Comparison of ENCODE assay signal across 34 mouse cellular contexts in the genomic region with DNA sequence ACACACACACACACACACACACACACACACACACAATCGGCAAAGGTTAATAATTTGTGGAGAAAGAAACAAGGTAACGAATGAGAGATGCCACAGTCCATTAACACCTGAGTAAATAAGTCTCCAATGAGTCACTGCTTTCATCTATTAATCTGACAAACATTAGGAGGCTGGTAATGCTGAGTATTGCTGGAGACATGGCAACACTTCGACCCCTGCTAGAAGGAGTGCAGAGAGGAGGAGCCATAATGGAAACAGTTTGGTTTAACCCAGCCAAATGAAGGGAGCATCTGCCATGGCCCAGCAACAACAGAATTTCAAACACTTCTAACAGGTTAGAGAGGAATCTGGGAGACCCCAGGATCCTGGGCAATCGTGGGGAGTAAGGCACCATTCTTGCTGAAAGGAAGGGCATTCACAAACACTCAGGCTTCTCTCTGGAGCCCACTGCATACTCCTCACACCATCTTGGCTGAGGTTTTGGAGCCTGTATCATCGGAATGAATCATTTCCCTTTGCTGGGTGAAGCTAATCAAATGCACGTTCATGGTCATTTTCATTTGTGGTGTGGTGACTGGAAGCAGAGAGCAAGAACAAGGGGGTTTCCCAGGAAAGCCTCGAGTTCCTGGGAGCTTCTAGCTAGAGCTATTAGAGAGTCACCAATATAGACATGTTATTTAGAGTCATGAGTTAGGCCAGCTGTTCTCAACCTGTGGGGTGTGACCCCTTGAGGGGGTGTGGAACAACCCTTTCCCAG. TPM values are rescaled to one million over a fixed set of nuclear protein-coding genes. Genes with fewer than 3 reads are reported as not detected.
A peak's percentile ranks its signal among the peaks of the same experiment; 100 is the strongest.
DNase-seq lines count a peak whose midpoint lies in the region; ATAC-seq and TF ChIP-seq lines count a peak whose summit lies in the region.
"Had no signal": no experiment of that assay in that cellular context is flagged by ENCODE, and none has a peak within 500 bp of the region (broad histone marks: within the 10 kb centered on the region; RNA-seq: fewer than 3 reads in every experiment).

No protein-coding gene starts in this region.

- no peaks in the 10 kb centered on the region for H3K4me1 ChIP-seq in heart, adult 2 months (ENCODE audit: control insufficient read depth, insufficient read depth, low read length)
- H3K4me1 ChIP-seq in kidney, postnatal 0 days (replicated peaks; ENCODE audit: insufficient read depth, low read length) = no peaks in the 10 kb centered on the region
- no peaks in the 10 kb centered on the region for H3K4me1 ChIP-seq in kidney, embryonic 14.5 days (ENCODE audit: control insufficient read depth, insufficient read depth, low read length)
- no peaks in the 10 kb centered on the region for H3K4me1 ChIP-seq in stomach, postnatal 0 days (replicated peaks; ENCODE audit: control insufficient read depth, insufficient read depth)
- H3K4me1 ChIP-seq: heart, embryonic 12.5 days; heart, embryonic 15.5 days; hindbrain, embryonic 10.5 days had no signal

- H3K4me3 ChIP-seq in heart, adult 2 months = no peak overlapping the region
- H3K4me3 ChIP-seq in kidney, postnatal 0 days (replicated peaks; ENCODE audit: low read depth, low read length) = no peak overlapping the region
- H3K4me3 ChIP-seq in kidney, embryonic 14.5 days (ENCODE audit: low read length) = no peak overlapping the region
- H3K4me3 ChIP-seq in stomach, postnatal 0 days (ENCODE audit: low read depth, low read length) = no peak overlapping the region
- H3K4me3 ChIP-seq: embryonic facial prominence, embryonic 10.5 days; embryonic facial prominence, embryonic 13.5 days; heart, embryonic 12.5 days; heart, embryonic 15.5 days; hindbrain, embryonic 10.5 days had no signal

- POLR2A ChIA-PET in Patski (lab: Charles Lee) = no interaction called here

- H3K79me2 ChIP-seq in heart, adult 2 months (replicated peaks; ENCODE audit: control insufficient read depth, insufficient read depth, low read length) = no peaks in the 10 kb centered on the region

- intact Hi-C loops in heart, adult 2 months (cut with DNase I) = no loop called here
- intact Hi-C loops in gastrocnemius, postnatal 36 days (cut with DNase I) = no loop called here

- DNase-seq in heart, adult 11 months = peak; percentile 54
- no peak for DNase-seq in heart, adult 2 months
- DNase-seq in kidney, postnatal 0 days (ENCODE audit: low spot score) = peak; percentile 35
- no peak for DNase-seq in Patski (ENCODE audit: low read depth, low spot score)
- DNase-seq in stomach, postnatal 0 days (ENCODE audit: low spot score) = no peak
- DNase-seq in gastrocnemius, postnatal 36 days = no peak
- DNase-seq in neural tube, embryonic 10.5 days (ENCODE audit: extremely low spot score, low spot score) = no peak
- DNase-seq: adrenal gland, adult 8-10 months; adrenal gland, postnatal 25 days; cerebellum, adult 11-12 months; cerebellum, adult 8-10 months; cerebellum, postnatal 10 days; cerebellum, postnatal 36 days; embryo, embryonic 11 days; forebrain, postnatal 0 days; gastrocnemius, postnatal 25 days; heart, postnatal 10 days; heart, postnatal 36 days had no signal

- TF ChIP-seq POLR2A in heart, adult 2 months (IDR thresholded peaks at IDR 0.05; ENCODE audit: insufficient read depth, low read depth, low read length) = no peak

- TF ChIP-seq EP300 in heart, adult 2 months (IDR thresholded peaks at IDR 0.05; ENCODE audit: insufficient read depth, low read depth, low read length) = no peak
- TF ChIP-seq EP300 in stomach, postnatal 0 days (optimal IDR thresholded peaks at IDR 0.05) = no peak

- 68% methylated on average over 7 of the region's 7 CpGs for WGBS in heart, adult 2 months
- 59% methylated on average over 7 of the region's 7 CpGs for whole genome bisulfite sequencing in kidney, postnatal 0 days
- WGBS in kidney, embryonic 14.5 days = 70% methylated on average over 7 of the region's 7 CpGs
- 58% methylated on average over 7 of the region's 7 CpGs for WGBS in stomach, postnatal 0 days

- TF ChIP-seq CTCF in heart, adult 2 months (IDR thresholded peaks at IDR 0.05) = no peak
- TF ChIP-seq CTCF in kidney, postnatal 0 days (IDR thresholded peaks at IDR 0.05; ENCODE audit: low read depth) = no peak
- no peak for TF ChIP-seq CTCF in Patski (IDR thresholded peaks at IDR 0.05)
- no peak for TF ChIP-seq CTCF in stomach, postnatal 0 days (IDR thresholded peaks at IDR 0.05; ENCODE audit: low read depth)

- peak; percentile 89 for ATAC-seq in kidney, postnatal 0 days (replicated peaks; ENCODE audit: low FRiP score, low read depth)
- ATAC-seq in kidney, embryonic 14.5 days (ENCODE audit: low FRiP score, low TSS enrichment) = no peak
- ATAC-seq in Patski = peak; percentile 39
- ATAC-seq in stomach, postnatal 0 days (ENCODE audit: low FRiP score, low TSS enrichment) = peak; percentile 79
- ATAC-seq: CD4-positive, CD25-positive, alpha-beta regulatory T cell, adult 4 months; forebrain, embryonic 14.5 days; forebrain, postnatal 0 days; hindbrain, postnatal 0 days; inflammation-experienced regulatory T-cells, adult 6 months; intestine, embryonic 16.5 days had no signal

- no peak overlapping the region for H3K9ac ChIP-seq in heart, adult 2 months (ENCODE audit: low read depth, low read length)
- no peak overlapping the region for H3K9ac ChIP-seq in kidney, postnatal 0 days (ENCODE audit: low read depth, low read length)
- H3K9ac ChIP-seq in kidney, embryonic 14.5 days (ENCODE audit: low read depth, low read length) = no peak overlapping the region
- H3K9ac ChIP-seq in stomach, postnatal 0 days (ENCODE audit: low read length) = no peak overlapping the region
- H3K9ac ChIP-seq: embryonic facial prominence, embryonic 13.5 days; forebrain, postnatal 0 days; heart, embryonic 12.5 days; heart, embryonic 15.5 days; hindbrain, embryonic 14.5 days had no signal

- no peaks in the 10 kb centered on the region for H3K36me3 ChIP-seq in heart, adult 2 months (ENCODE audit: control insufficient read depth, insufficient read depth, low read length)
- no peaks in the 10 kb centered on the region for H3K36me3 ChIP-seq in kidney, postnatal 0 days (ENCODE audit: insufficient read depth, low read length)
- H3K36me3 ChIP-seq in kidney, embryonic 14.5 days (ENCODE audit: control insufficient read depth, insufficient read depth, low read length) = no peaks in the 10 kb centered on the region
- no peaks in the 10 kb centered on the region for H3K36me3 ChIP-seq in stomach, postnatal 0 days (ENCODE audit: control insufficient read depth, insufficient read depth, low read length)
- H3K36me3 ChIP-seq: embryonic facial prominence, embryonic 10.5 days; embryonic facial prominence, embryonic 13.5 days; heart, embryonic 12.5 days; heart, embryonic 15.5 days; hindbrain, embryonic 10.5 days had no signal

- H3K4me2 ChIP-seq in kidney, postnatal 0 days (ENCODE audit: low read length) = no peak overlapping the region
- H3K4me2 ChIP-seq in kidney, embryonic 14.5 days (replicated peaks; ENCODE audit: low read depth, low read length) = no peak overlapping the region
- no peak overlapping the region for H3K4me2 ChIP-seq in stomach, postnatal 0 days (replicated peaks; ENCODE audit: low read depth)
- H3K4me2 ChIP-seq: embryonic facial prominence, embryonic 13.5 days; heart, embryonic 12.5 days; heart, embryonic 15.5 days; hindbrain, embryonic 14.5 days had no signal

- CTCF ChIA-PET in Patski (lab: Charles Lee) = no interaction called here

- in situ Hi-C loops in Patski (cut with MboI; ENCODE audit: low pct_unique_long_range_greater_than_20kb) = no loop called here

- no peaks in the 10 kb centered on the region for H3K9me3 ChIP-seq in kidney, postnatal 0 days (replicated peaks; ENCODE audit: low read length)
- H3K9me3 ChIP-seq in kidney, embryonic 14.5 days (ENCODE audit: control insufficient read depth, low read length) = no peaks in the 10 kb centered on the region
- H3K9me3 ChIP-seq in stomach, postnatal 0 days (ENCODE audit: control insufficient read depth, low read length) = no peaks in the 10 kb centered on the region
- H3K9me3 ChIP-seq: embryonic facial prominence, embryonic 10.5 days; embryonic facial prominence, embryonic 13.5 days; heart, embryonic 12.5 days; heart, embryonic 15.5 days; hindbrain, embryonic 10.5 days had no signal

- H3K27me3 ChIP-seq in heart, adult 2 months (ENCODE audit: control insufficient read depth, insufficient read depth, low read length) = 0 out of 2 replicates have a peak, but pooled peaks cover 1% of the 10 kb centered on the region
- no peaks in the 10 kb centered on the region for H3K27me3 ChIP-seq in kidney, postnatal 0 days (ENCODE audit: insufficient read depth, low read length)
- no peaks in the 10 kb centered on the region for H3K27me3 ChIP-seq in kidney, embryonic 14.5 days (ENCODE audit: control insufficient read depth, insufficient read depth, low read length)
- peaks cover 18% of the 10 kb centered on the region for H3K27me3 ChIP-seq in Patski
- no peaks in the 10 kb centered on the region for H3K27me3 ChIP-seq in stomach, postnatal 0 days (ENCODE audit: control insufficient read depth, insufficient read depth, low read length)
- H3K27me3 ChIP-seq: heart, embryonic 15.5 days had no signal

- H3K27ac ChIP-seq in heart, adult 2 months = no peak overlapping the region
- no peak overlapping the region for H3K27ac ChIP-seq in kidney, postnatal 0 days
- no peak overlapping the region for H3K27ac ChIP-seq in kidney, embryonic 14.5 days (ENCODE audit: low read depth, low read length)
- no peak overlapping the region for H3K27ac ChIP-seq in stomach, postnatal 0 days (replicated peaks)
- H3K27ac ChIP-seq: embryonic facial prominence, embryonic 10.5 days; embryonic facial prominence, embryonic 13.5 days; heart, embryonic 15.5 days; hindbrain, embryonic 10.5 days; hindbrain, embryonic 14.5 days; hindbrain, postnatal 0 days had no signal

RNA-seq across cellular contexts. Expression of a gene that starts 44.4 kb away (rescaled TPM):
- total RNA-seq in heart, adult 2 months (2021) = 10 to 100 TPM; 21.8 to 25.9 TPM
- 29.6 and 30.6 TPM in 2 replicates for polyA plus RNA-seq in heart, adult 2 months (2012; rRNA removed)
- 45.1 and 46.6 TPM in 2 replicates for polyA plus RNA-seq in kidney, postnatal 0 days (2015; fragmentation: Nextera tagmentation; extraction: Ambion mirVana)
- polyA plus RNA-seq in kidney, embryonic 14.5 days (2014; fragmentation: Nextera tagmentation; extraction: Ambion mirVana) = 43.9 and 49.6 TPM in 2 replicates
- 35.1 TPM for polyA plus RNA-seq in Patski (2021)
- 31.8 and 35.2 TPM in 2 replicates for polyA plus RNA-seq in stomach, postnatal 0 days (2015; fragmentation: Nextera tagmentation; extraction: Ambion mirVana)
- total RNA-seq in gastrocnemius, postnatal 36 days (2021) = 10 to 100 TPM; 17.0 to 19.9 TPM

RNA-seq across cellular contexts. Expression of a gene that starts 54.3 kb away (rescaled TPM):
- not detected for total RNA-seq in heart, adult 2 months (2021)
- not detected in 2 replicates for polyA plus RNA-seq in heart, adult 2 months (2012; rRNA removed)
- 0.05 TPM in 1 of 2 replicates, not detected in the other for polyA plus RNA-seq in kidney, postnatal 0 days (2015; fragmentation: Nextera tagmentation; extraction: Ambion mirVana)
- polyA plus RNA-seq in kidney, embryonic 14.5 days (2014; fragmentation: Nextera tagmentation; extraction: Ambion mirVana) = 0.21 TPM in 1 of 2 replicates, not detected in the other
- not detected for polyA plus RNA-seq in Patski (2021)
- 0.05 and 0.07 TPM in 2 replicates for polyA plus RNA-seq in stomach, postnatal 0 days (2015; fragmentation: Nextera tagmentation; extraction: Ambion mirVana)
- not detected for total RNA-seq in gastrocnemius, postnatal 36 days (2021)
- total RNA-seq: gastrocnemius, adult 8-10 months; gastrocnemius, postnatal 25 days; granulocyte monocyte progenitor cell, adult 5-6 weeks; heart, postnatal 10 days; heart, postnatal 36 days; MEL had no signal
- polyA plus RNA-seq: C2C12; CD4-positive, CD25-positive, alpha-beta regulatory T cell, adult 4 months; forebrain, embryonic 14.5 days; heart, embryonic 12.5 days; heart, embryonic 15.5 days; inflammation-experienced regulatory T-cells, adult 6 months had no signal

Comparison
In these comparisons a context has a peak if more than half of its experiments do, and no peak if none do; other contexts are left out.
1. DNase-seq: peak in heart, adult 11 months (single experiment) and kidney, postnatal 0 days (single experiment); none in heart, adult 2 months (0 of 2), Patski (single experiment), stomach, postnatal 0 days (single experiment), gastrocnemius, postnatal 36 days (0 of 2) and neural tube, embryonic 10.5 days (single experiment).